Mouse (Mus musculus) gastrocnemius, adult 8-10 months (tissue): ENCODE data around the gene Cavin4. TPM values are rescaled to one million over a fixed set of nuclear protein-coding genes. Genes with fewer than 3 reads are reported as not detected.

Experiments used
- DNase-seq, 2 experiments: peaks; one replicate each; pipeline ENCODE4 v3.0.0; 2022; ENCODE audit warnings: low spot score in 2 of 2
- total RNA-seq, 4 experiments: library from RNA; stranded (reverse); gene quantifications; 2 replicates each; pipeline ENCODE4 v1.2.4; 2022

Cavin4 gene
- total RNA-seq, result 100 to 1,000 TPM; 106 to 154 (median 118) TPM

GRCm38 (mm10) chr4:48663271-48663670 lies at the start of gene Cavin4:
Gene Cavin4, plus strand, starts transcription at chr4:48663514.
- peak; percentile 77 to 87 for DNase-seq

DNA sequence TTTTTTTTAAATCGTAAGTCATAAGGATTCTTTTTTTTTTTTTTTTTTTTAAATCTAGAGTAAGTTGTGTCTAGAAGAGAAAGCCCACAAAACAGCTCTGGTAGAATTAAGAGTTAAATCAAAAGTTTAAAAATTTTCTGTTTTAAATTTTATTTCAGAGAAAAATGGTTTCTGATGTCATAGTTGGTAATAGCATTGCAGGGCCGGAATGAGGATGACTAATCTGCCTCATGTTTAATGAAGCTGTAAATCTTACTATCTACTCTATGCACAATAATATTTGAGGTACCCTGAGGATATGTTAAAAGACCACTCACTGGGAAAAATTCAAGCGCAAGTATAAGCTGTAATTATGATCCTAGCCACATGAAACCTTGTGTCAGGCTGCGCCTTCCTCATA lies 47.8 kb upstream of the Cavin4 start:
- DNase-seq, result no peak

DNA sequence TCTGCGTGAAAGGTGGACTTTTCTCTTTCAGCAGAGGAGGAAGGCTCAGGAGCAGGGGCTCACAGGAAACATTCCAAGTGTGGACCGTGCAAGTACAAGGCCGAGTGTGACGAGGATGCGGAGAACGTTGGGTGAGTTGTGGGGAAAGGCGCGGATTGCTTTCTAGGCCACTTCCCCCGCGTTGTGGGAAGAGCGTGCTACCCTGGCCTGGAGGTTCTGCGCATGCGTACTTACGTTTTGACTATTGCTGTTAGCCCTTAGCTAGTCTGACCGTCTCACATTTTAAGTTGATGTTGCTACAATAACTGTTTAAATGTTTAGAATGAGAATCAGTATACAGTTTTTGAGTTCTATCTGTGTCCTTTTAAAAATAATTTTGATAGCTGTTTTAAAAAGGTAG lies 46.1 kb upstream of the Cavin4 start:
- no peak for DNase-seq

GRCm38 (mm10) chr4:48620121-48620520 lies 43.2 kb upstream of the Cavin4 start:
- DNase-seq, result no peak

- DNase-seq, result no peak
Observed at GRCm38 (mm10) chr4:48622246-48622645, 41.1 kb upstream of the Cavin4 start.

DNA sequence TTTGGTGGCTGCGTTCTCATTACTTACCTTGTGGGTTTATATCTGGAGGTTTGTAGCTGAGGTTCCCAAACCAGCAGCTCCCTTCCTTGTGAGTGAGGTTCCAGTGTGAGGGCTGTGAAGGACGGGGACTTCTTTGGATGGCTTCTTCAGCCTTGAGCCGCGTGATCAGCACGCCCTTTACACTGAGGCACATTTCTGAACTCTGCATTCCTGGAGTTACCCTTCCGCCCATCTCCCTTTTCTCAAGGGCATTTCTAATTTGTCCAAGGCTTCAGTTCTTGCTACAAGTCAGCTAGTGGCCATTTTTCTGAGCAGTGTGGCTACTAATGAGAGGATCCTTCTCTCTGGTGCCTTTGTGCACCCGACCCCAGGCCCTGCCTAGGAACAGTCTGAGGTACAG lies 40.4 kb upstream of the Cavin4 start:
- DNase-seq, result no peak

GRCm38 (mm10) chr4:48624961-48625360 lies 38.4 kb upstream of the Cavin4 start:
- DNase-seq, result no peak

DNA sequence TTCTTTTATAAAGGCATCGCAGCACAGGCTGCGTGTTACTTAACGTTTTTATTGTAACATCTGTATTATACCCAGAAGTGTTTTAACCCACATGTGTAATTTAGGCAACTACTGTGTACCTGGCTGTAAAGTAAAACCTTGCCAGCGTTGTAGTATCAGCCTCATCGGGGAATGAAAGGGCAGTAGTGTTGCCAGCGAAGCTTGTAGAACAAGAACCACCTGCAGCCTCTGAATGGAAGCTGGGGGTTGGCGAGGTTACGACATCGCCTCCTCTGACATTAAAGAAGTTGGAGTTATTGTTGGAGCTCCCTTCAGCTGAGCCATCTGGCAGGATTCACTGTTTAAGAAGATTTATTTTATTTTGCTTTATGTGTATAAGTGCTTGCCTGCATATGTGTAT lies 37.5 kb upstream of the Cavin4 start:
- DNase-seq, result no peak

DNA sequence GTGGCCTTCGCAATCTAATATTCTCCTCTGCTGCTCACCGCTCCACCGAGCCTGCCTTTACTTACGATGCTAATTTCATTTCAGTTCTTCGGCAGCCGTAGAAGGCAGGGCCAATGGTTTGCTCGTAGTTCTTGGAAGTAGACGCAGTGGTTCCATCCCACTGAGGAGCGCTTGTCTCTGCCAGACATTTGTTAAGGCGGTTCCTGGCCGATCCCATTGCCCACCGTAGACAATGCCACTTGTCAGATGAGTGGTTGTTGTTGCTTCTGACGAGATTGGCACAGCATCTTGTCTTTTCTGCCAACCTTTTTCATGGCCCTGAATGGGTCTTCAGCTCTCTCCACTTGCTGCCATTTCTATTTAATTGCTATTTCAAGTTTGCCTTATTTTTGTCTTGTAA lies 33.9 kb upstream of the Cavin4 start:
- no peak for DNase-seq

DNA sequence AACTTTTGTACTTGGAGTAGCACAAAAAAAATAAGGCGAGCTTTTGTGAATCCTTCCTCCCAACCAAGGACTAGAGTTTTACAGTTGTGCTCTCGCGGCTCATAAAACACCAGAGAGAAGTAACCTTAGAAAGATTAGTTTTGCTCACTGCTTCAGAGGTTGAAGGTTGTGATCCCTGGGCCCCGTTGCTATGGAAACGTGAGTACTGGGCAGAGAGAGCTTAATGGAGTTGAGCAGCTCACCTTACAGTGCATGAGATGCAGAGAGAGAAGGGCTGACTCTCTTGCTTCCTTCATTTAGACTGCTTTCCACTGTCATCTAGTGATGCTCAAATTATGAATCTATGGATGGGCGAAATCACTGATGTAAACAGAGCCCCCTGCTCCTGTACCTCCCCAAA lies 29.8 kb upstream of the Cavin4 start:
- no peak for DNase-seq

DNA sequence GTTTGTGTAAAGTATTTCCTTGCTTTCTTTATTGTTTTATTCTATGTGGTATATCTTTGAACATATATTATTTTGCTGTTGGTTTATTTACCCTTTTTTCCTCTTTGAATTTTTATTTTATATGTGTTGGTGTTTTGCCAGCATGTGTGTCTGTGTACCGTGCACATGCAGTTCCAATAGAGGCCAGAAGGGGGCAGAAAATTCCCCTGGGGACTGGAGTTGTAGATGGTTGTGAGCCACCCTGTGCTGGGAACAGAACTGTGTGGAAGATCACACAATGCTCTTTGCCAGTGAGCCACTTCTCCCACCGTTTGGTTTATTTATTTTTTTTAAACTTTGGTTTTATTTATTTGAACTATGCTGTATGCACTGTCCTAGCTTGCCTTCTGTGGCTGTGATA lies 29.3 kb upstream of the Cavin4 start:
- DNase-seq, result no peak

- no peak for DNase-seq
Observed at GRCm38 (mm10) chr4:48636831-48637230, 26.5 kb upstream of the Cavin4 start.

DNA sequence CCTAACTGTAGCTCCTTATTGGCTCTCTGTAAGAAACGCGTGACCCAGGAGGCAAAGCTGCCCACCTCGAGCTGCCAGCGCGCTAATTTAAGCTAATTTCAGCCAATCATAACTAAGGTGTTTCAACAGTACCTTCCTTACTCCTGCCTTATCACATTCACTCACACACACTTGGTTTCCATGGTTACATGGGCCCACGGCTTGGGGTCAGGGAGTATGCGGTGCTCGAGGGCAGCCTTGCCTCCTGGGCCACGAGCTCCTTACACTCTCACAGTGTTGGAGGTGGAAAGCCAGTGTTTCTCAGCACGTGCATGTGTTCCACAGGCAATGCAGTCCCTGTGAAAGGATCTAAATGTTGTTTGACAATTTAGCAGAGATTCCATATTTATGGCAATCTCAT lies 25.2 kb upstream of the Cavin4 start:
- DNase-seq, result no peak

DNA sequence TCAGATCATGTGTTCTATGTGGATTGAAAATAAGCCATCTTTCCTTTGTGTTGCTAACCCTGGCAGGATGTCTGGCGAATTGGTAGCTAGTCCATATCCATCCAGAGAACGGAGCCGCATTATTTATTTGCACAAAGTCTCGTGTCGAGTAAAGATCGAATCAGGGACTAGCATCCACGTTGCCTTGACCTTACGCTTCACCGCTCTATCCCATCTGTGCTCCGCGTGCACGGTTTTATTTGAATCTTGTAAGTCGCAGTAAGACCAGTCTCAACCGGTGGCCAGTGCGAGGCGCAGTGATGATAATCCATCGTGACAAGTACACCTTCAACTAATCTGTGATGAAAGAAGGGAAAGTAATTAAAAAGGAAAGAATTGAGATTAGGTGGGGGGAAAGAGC lies 23.8 kb upstream of the Cavin4 start:
- no peak for DNase-seq

DNA sequence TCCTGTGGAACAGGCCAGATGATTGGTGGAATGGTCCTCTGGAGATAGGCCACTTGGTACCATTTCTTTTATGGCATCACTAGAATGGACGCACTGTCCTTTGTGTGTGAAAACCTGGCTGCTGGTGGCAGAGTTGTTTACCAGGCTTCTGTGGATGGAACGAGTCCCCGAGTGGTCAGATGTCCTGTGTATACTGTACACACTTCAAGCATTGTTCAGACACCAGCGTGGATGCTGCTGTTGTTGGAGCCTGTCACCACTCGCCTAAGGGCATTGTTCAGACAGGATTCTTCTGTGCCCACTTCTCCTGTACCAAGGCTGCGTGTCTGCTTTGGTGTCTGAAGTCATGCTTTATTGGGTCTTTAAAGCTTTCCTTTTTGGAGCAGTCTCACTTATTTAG lies 19.5 kb upstream of the Cavin4 start:
- no peak for DNase-seq

- DNase-seq, result no peak
Observed at GRCm38 (mm10) chr4:48646143-48646542, 17.2 kb upstream of the Cavin4 start.

DNA sequence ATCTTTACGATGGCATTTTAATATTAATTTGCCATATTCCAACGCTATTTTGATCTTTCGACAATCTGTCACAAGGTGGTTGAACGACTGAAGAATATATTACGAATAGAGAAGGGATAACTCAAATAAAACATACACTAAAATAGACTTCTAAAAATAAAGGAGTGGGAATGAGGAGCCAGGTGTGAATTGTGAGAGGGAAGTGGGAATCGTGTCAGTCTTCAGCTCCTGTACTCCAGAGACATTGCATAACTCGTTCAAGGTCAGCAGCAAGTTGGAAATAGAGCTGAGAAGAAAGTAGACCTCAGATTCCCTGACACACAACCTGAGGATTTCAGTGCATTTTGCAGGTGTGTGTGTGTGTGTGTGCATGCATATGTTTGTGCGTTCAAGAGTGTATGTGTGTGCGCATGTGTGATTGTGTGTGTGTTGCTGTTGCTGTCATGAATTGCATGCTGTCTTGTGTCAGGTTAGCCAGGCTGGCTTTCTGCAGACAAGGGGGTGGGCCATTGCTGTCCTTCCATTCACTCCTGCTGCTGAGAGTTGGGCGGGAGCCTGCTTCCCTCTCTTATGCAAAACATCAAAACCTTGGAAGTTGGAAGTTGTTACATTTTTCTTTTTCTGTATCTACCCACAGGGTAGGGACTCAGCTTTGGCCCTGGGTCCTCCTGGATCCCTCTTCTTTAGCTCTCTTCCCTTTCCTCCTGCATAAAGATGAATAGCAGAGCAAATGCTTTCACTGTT lies 12.5 kb upstream of the Cavin4 start:
- no peak for DNase-seq

GRCm38 (mm10) chr4:48654118-48654517 lies 9.2 kb upstream of the Cavin4 start:
- DNase-seq, result no peak

- no peak for DNase-seq
Observed at GRCm38 (mm10) chr4:48656530-48656929, 6.8 kb upstream of the Cavin4 start.

DNA sequence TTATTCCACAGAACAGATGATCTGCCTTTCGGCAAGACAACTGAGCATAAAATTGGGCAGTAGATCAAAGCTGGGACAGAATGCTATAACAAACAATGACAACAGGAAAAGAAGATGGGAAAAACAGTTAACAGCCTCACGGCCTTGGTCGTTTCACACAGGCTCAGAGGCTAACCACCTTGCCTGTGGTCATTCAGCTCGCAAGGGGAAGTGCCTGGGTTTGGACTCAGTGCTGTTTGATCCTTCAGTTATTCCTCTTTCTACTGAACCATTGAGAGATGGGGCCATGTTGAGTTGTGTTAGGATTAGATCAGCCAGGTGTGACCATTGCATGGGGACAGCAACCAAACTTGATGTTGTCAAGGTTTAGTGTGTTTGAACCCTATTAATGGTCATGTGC lies 3.2 kb upstream of the Cavin4 start:
- DNase-seq, result no peak

GRCm38 (mm10) chr4:48660619-48661575 lies 2.4 kb upstream of the Cavin4 start:
- DNase-seq, result no peak

- DNase-seq, result peak in 1 of 2 experiments; percentile 10
Observed at GRCm38 (mm10) chr4:48664021-48664420, 707 bp downstream of the Cavin4 start.

DNA sequence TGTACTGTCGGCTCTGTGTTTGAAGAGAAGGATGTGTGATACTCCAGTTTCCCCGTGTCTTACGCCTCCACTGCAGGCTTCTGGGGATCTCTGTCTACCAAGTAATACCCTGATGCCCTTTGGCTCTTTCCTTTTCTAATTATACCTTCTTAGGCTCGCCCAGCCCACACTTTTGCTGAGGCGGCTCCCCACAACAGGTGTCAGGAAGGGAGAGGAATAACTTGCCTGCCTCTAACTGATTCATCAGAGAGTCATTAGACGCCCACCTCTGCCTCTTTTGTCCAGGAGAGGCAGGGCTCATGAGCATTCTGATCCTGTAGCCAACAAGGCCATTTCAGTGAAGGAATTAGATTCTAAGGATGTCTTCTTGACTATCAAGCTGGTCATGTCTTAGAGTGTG lies 4.0 kb downstream of the Cavin4 start:
- peak in 1 of 2 experiments; percentile 17 for DNase-seq
